Mouse (Mus musculus): ENCODE measurements around the gene Ubxn1.
A peak's percentile ranks its signal among the peaks of the same experiment; 100 is the strongest.
"Not testable (repeated sequence)": the region's sequence is repeated elsewhere in the genome, so short reads cannot be mapped to it uniquely, and the experiment has no call there.

Ubxn1 gene

GRCm38 (mm10) chr19:8871267-8872186 lies at the start of gene Ubxn1:
TSS of gene Ubxn1 (plus strand) at chr19:8871496.
- peak; percentile 92 for DNase-seq (ENCODE audit: low read depth, low spot score)

- DNase-seq (ENCODE audit: low read depth, low spot score) = no peak
Measured at GRCm38 (mm10) chr19:8822696-8823095, 48.6 kb upstream of the Ubxn1 start.

DNA sequence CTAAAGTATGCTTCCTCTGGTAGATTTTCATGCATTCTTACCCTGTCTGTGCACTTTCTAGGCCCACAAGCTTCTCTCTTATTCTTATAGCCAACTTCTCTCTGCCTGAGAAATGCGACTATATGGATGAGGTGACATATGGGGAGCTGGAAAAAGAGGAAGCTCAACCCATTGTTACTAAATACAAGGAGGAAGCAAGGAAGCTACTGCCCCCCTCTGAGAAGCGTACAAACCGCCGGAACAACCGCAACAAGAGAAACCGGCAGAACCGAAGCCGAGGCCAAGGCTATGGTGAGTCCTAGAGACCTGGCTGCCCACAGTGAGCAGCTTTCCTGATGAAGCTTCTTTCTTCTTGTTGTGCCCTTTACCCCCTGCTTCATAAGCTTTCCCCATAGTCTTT lies 41.6 kb upstream of the Ubxn1 start, which contains the start of gene AC129217.1:
Gene AC129217.1 (plus strand): TSS at position 114 of the 400 bp plus-strand sequence.
- DNase-seq (ENCODE audit: low read depth, low spot score) = no peak

DNA sequence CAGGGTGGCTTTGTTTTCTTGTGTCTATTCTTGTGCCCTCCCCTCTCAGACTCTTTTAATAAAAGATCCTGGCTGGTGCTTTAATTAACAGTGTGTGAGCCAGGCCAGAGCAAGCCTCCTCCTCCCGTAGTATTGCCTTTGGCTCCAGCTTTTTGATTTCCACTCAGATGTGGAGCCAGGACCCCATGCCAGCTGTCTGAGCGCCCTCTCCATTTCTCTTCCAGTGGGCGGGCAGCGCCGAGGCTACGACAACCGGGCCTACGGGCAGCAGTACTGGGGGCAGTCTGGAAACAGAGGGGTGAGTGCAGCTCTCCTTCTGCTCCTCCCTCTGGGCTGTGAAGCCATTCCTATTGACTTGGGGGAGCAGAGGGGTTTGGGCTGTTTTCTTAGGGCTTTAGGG lies 40.6 kb upstream of the Ubxn1 start:
- DNase-seq (ENCODE audit: low read depth, low spot score) = no peak

DNA sequence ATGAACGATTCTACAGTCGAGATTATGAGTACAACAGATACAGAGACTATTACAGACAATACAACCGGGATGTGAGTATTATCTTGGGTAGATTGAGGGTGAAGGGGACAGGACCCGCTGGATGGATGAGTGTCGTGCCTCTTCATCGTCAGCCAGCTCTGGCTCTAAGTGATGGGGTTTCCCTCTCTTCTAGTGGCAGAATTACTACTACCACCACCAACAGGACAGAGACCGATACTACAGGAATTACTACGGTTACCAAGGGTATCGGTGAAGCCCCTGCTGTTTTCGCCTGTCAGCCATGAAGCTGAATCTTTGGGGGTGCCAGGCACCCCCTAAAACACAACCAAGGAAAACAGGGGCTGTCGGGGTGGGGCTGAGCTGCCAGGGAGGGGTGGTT lies 40.0 kb upstream of the Ubxn1 start:
- no peak for DNase-seq (ENCODE audit: low read depth, low spot score)

GRCm38 (mm10) chr19:8832971-8833370 lies 38.3 kb upstream of the Ubxn1 start:
- no peak for DNase-seq (ENCODE audit: low read depth, low spot score)

DNA sequence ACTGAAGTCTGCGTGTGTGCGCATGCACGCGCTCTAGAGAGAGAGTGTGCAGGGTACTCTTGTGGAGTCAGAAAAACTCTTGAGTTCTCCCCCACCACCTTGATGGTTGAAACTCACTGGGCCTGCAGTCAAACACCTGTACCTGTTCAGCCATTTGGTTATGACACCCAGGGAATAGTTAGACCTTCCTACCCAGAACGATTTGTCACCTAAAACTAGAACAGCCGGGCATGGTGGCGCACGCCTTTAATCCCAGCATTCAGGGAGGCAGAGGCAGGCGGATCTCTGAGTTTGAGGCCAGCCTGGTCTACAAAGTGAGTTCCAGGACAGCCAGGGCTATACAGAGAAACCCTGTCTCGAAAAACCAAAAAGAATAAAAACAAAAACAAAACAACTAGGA lies 35.0 kb upstream of the Ubxn1 start:
- DNase-seq (ENCODE audit: low read depth, low spot score) = not testable (repeated sequence)

- DNase-seq (ENCODE audit: low read depth, low spot score) = peak; percentile 74
Measured at GRCm38 (mm10) chr19:8837251-8837791, 34.0 kb upstream of the Ubxn1 start, which contains the start of gene Bscl2. TSS of gene Bscl2 (plus strand) at chr19:8837467.

DNA sequence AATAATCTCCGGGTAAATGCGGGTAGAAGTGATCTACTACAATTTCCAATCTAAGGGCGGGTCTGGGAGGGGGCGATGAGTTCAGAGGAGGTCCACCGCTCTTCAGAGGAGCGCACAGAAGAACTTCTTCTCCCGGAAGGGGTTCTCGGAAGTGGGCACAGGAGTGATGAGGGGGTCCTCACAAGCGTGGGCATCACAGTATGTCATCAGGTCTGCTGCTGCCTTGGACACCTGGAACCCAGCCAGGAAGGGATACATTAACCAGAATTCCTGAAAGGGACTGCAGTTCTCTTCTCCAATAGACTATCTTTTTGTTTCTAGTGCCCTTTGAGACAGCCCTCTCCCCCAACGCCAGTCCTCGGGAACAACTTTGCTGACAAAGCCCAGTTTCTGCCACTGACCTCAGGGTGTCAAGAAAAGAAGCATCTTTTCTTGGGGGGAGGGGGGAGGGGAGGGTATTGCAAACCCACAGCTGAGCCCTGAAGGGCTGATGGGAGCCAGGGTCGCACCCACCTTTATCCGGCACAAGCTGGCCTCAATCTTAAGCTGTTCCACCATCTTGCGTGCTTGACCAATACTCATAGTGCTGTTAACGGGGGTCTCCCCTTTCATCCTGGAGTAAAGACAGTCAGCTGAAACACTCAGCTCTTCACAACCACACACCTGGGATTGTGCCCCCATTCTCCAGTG lies 33.1 kb upstream of the Ubxn1 start:
- DNase-seq (ENCODE audit: low read depth, low spot score) = no peak

- DNase-seq (ENCODE audit: low read depth, low spot score) = no peak
Measured at GRCm38 (mm10) chr19:8839103-8839907, 32.0 kb upstream of the Ubxn1 start, which contains the start of gene Gng3. TSS of gene Gng3 (minus strand) at chr19:8839194.

DNA sequence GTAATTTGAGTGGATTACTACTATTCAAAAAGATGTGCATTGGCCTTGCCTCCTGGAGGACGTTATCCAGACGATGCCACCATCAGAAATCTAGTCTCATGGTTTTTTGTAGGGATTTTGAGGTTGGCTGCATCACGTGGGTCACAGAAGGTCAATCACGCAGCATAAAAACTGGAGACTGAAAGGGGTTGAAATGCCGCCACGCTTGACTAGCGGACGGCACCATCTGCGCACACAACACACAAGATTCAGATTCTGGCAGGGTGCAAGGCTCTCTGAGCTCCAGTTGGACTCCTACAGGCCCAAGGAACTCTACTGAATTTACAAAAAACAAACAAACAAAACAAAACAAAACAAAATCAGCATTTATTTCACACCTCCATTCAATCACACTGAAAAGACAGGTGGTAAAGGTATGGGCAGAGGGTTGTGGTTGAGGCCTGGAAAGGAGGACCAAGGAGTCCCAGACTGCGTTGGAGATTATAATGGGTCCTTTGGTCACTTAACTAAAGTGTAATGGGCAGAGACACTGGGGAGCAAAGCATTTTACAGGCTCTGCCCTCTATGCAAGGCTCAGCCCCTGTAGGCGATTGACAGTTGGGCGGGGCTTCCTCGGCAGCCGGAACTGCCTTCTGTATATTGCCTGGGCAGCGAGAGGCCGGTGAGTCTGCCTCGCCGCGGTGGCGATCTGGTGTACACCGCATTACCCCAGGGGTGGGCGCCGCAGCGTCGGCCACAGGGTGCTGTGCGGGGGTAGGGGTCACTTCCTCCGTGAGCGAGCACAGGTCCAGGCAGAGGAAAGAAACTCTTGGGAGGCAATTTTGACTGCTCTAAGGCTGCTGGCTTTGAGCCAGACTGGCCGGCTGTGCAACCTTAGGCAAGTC lies 31.1 kb upstream of the Ubxn1 start:
- no peak for DNase-seq (ENCODE audit: low read depth, low spot score)

DNA sequence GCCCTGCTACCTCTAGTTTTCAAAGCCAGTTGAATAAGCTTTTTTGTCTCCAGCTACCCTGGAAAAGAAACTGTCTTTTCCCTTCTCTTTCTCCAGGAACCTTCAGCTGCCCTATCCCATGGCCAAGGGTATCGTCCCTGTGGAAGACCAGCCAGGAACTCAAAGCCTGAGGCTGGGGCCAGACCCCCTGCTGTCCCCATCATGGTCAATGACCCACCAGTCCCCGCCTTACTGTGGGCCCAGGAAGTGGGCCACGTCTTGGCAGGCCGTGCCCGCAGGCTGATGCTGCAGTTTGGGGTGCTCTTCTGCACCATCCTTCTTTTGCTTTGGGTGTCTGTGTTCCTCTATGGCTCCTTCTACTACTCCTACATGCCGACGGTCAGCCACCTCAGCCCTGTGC lies 30.3 kb upstream of the Ubxn1 start:
- no peak for DNase-seq (ENCODE audit: low read depth, low spot score)

DNA sequence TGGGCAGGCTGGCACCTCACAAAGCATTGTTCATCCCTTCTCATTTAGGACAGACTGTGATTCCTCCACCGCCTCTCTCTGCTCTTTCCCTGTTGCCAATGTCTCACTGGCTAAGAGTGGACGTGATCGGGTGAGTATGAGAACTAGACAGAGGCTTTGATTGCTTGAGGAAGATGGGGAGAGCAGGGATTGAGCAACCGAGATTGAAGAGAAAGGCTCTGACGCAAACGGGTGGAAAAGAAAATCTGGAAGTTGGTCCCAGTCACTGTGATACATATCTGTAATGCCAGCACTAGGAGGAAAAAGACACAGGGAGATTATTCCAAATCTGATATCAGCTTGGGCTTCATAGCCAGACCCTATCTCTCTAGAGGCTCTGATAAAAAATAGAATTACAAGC lies 28.3 kb upstream of the Ubxn1 start:
- DNase-seq (ENCODE audit: low read depth, low spot score) = no peak

DNA sequence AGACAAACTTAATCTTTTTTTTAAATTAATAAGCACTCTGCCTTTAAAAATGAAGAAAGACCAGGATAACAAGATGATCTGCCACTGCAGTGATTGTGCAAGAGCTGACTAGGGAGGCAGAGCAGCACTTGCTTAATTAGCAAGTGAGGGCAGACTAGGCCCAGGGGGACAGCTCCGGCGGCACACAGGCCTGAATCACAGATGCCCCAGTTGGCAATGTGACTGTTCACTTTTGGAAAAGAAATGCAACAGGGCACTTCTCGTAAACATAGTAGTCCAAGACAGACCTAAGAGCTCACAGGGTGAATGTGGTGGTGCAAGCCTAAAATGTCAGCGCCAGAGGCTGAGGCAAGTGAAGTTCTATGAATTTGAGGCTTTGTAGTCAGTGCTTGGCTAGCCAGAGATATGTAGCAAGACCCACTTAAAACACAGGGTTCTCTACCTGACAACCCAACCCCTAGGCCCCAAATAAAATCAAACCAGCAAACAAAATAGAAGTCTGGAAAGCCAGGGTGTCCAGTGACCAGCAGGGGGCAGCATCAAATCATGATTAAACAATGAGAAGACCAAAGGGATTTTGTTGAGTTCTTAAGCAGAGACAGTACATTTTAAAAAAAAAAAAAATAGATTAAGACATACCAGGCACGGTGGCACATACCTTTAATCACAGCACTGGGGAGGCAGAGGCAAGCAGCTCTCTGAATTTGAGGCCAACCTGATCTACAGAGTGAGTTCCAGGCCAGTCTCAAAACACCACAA lies 26.7 kb upstream of the Ubxn1 start:
- peak; percentile 76 for DNase-seq (ENCODE audit: low read depth, low spot score)

DNA sequence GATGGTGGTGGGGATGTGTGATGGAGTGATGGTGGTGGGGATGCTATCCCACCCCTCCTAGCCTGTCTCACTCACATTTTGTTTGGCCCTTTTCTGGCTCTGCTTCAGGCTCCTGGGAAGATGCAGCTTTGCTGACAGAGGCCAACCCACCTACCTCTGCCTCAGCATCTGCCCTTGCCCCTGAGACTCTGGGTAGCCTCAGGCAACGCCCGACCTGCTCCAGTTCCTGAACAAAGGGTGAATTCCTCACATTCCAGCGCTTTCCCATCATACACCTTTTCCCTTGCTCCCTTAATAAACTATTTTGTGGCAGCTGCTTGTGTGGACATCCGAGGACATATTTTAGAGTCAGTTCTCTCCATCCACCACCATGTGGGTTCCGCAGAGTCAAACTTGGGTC lies 22.9 kb upstream of the Ubxn1 start:
- no peak for DNase-seq (ENCODE audit: low read depth, low spot score)

GRCm38 (mm10) chr19:8850402-8850901 lies 20.8 kb upstream of the Ubxn1 start, which contains the start of gene Lrrn4cl:
TSS of gene Lrrn4cl (plus strand) at chr19:8850768.
- DNase-seq (ENCODE audit: low read depth, low spot score) = no peak

DNA sequence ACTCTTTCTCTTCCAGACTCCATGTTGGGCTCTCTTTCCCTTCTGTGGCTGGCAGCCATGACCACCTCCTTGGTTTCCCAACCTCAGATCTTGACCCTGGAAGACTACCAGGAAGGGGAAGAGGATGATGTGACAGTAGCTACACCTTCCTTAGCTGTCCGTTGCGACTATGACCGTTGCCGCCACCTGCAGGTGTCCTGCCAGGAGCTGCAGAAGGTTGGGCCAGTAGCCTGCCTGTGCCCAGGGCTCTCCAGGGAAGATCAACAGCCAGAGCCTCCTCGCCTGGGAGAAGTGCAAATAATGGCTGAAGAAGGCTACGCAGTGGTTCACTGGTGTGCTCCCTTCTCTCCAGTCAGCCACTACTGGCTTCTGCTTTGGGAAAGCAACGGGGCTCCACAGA lies 19.7 kb upstream of the Ubxn1 start:
- no peak for DNase-seq (ENCODE audit: low read depth, low spot score)

DNA sequence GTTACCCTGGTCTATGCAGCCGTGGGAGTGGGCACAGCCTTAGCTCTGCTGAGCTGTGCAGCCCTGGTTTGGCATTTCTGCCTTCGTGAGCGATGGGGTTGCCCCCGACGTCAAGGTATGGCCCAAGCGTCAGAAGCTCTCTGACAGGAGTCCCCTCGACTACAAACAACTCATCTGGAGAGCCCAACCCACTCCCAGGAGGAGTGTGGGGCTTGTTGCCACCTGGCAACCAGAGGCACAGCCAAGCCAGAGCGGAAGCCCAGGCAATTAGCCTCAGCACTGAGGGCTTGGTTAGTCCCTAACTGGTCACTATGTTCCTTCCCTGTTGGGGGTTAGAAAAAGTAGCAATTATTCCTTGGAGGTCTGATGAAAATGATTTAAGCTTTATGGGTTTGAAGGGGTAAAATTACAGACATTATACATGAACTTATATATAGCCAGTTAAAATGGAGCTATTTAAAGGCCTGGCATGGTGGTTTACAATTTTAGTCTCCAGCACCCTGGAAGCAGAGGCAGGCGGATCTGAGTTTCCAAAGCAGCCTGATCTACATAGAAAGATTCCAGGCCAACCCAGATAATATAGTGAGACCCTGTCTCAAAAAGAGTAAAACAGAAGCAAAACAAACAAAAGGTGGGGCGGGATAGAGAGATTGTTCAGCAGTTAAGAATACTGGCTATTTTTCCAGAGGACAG lies 18.9 kb upstream of the Ubxn1 start:
- no peak for DNase-seq (ENCODE audit: low read depth, low spot score)

DNA sequence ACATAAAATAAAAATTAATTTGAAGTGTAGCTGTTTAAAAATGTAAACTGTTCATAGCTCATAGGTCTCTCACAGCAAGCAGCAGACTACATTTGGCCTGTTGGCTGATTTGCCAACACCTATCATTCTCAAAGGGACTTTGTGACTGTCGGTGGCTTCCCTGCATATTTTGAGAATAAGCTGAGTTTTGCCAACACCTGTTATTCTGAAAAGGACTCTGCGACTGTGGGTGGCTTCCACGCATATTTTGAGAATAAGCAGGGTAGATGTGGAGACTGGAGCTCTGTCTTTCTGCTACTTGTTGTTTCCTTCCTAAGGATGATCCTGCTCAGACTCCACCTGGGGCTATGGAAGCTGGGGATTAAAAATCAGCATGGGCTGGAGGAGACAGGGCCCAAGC lies 18.2 kb upstream of the Ubxn1 start:
- DNase-seq (ENCODE audit: low read depth, low spot score) = no peak
